Mouse (Mus musculus): ENCODE measurements around the gene Lrrc30. TPM values are rescaled to one million over a fixed set of nuclear protein-coding genes. Genes with fewer than 3 reads are reported as not detected.

Lrrc30 gene
- polyA plus RNA-seq, 1 experiment from 2014 or later = 0.08 TPM

DNA sequence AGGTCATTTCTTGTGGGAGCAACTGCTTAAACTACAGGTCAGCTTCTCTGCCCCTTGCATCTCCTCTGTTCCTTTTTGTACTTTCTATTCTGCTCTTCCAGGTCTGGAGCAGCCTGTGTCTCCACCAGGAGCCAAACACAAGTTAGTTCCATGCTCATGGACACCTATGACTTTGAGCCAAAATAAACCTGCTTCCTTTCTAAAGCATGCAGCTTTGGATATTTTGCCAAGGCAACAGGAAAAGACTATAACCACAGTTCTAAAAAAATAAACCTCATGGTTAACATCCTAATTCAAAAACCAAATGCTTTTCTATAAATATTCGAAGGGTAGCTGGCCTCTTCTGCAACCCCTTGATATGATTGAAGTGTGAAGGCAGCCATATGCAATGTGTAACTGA lies 19.9 kb downstream of the Lrrc30 start:
- no peaks in the 10 kb centered on the region for H3K4me1 ChIP-seq (ENCODE audit: control insufficient read depth, insufficient read depth, low read length)
- H3K4me3 ChIP-seq (ENCODE audit: low read depth, low read length) = no peak overlapping the region
- H3K4me2 ChIP-seq (ENCODE audit: low read depth, severe bottlenecking) = no peak overlapping the region
- H3K27me3 ChIP-seq (ENCODE audit: control insufficient read depth, insufficient read depth, low read length) = no peaks in the 10 kb centered on the region
- DNase-seq (ENCODE audit: low spot score) = no peak
- H3K27ac ChIP-seq (replicated peaks; ENCODE audit: low read depth, low read length) = no peak overlapping the region
- no peaks in the 10 kb centered on the region for H3K36me3 ChIP-seq (ENCODE audit: control insufficient read depth, insufficient read depth, low read length)
- 82% methylated on average over 1 of the region's 1 CpGs for WGBS
- no peak for ATAC-seq (ENCODE audit: insufficient number of reproducible peaks, low FRiP score, low TSS enrichment, low read depth)
- no peak overlapping the region for H3K9ac ChIP-seq (ENCODE audit: low read length)
- H3K9me3 ChIP-seq (ENCODE audit: control insufficient read depth, low read length) = no peaks in the 10 kb centered on the region

DNA sequence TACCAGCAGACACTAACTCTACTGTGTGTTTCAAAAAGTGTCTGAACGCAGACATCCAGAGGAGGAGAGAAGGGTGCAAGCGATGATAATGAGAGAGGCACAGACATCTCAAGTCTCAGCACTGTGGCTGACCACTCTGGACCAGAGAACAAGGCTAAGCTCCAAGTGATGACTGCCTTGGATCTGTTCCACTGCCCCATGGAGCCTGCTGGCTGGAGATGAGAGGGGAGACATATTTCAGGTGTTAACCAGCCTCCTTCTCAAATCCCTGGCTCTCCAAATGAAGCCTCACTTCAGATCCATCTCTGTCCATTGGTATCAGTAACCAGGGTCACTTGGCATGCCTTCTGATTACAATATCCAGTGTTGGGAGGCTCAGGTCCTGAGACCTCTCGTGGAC lies 20.4 kb downstream of the Lrrc30 start:
- H3K27me3 ChIP-seq (ENCODE audit: control insufficient read depth, insufficient read depth, low read length) = no peaks in the 10 kb centered on the region
- ATAC-seq (ENCODE audit: insufficient number of reproducible peaks, low FRiP score, low TSS enrichment, low read depth) = no peak

DNA sequence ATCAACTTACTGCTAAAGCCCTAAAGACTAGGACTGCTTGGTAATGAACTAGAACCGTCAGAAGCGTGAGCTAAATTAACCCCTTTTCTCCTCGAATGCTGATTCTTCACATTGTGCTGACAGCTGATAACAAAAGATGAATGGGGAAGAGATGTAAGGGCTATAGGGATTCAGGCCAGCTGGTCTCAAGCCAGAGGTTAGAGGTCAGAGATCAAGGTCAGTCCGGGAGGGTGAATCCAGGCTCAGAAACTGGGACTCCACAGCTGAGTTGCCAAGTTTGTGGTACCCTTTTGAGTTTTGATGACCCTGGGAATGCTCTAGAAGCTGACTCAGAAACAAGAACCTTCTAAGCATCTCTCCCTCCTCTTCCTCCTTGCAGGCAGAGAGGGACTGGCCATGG lies 28.1 kb downstream of the Lrrc30 start:
- no peak overlapping the region for H3K4me2 ChIP-seq (ENCODE audit: low read depth, severe bottlenecking)

More for the DNA sequence above, 20.4 kb downstream of the Lrrc30 start:
- Histone ChIP-seq H3K4me3 (ENCODE audit: low read depth, low read length) (no peak overlapping the region), H3K36me3 (ENCODE audit: control insufficient read depth, insufficient read depth, low read length) (no peaks in the 10 kb centered on the region), H3K9me3 (ENCODE audit: control insufficient read depth, low read length) (no peaks in the 10 kb centered on the region), H3K27ac (replicated peaks; ENCODE audit: low read depth, low read length) (no peak overlapping the region), H3K9ac (ENCODE audit: low read length) (no peak overlapping the region), H3K4me1 (ENCODE audit: control insufficient read depth, insufficient read depth, low read length) (no peaks in the 10 kb centered on the region), H3K4me2 (ENCODE audit: low read depth, severe bottlenecking) (no peak overlapping the region)
- no peak for DNase-seq (ENCODE audit: low spot score)
- 87% methylated on average over 3 of the region's 3 CpGs for WGBS

GRCm38 (mm10) chr17:67602556-67602955 lies 30.0 kb downstream of the Lrrc30 start:
- Histone ChIP-seq H3K9ac (ENCODE audit: low read length) (no peak overlapping the region), H3K4me2 (ENCODE audit: low read depth, severe bottlenecking) (no peak overlapping the region), H3K4me3 (ENCODE audit: low read depth, low read length) (no peak overlapping the region), H3K9me3 (ENCODE audit: control insufficient read depth, low read length) (no peaks in the 10 kb centered on the region), H3K27me3 (ENCODE audit: control insufficient read depth, insufficient read depth, low read length) (no peaks in the 10 kb centered on the region), H3K4me1 (ENCODE audit: control insufficient read depth, insufficient read depth, low read length) (no peaks in the 10 kb centered on the region), H3K36me3 (ENCODE audit: control insufficient read depth, insufficient read depth, low read length) (no peaks in the 10 kb centered on the region), H3K27ac (replicated peaks; ENCODE audit: low read depth, low read length) (no peak overlapping the region)
- DNase-seq (ENCODE audit: low spot score) (no peak), ATAC-seq (ENCODE audit: insufficient number of reproducible peaks, low FRiP score, low TSS enrichment, low read depth) (no peak)
- 82% methylated on average over 4 of the region's 4 CpGs for WGBS

More for the DNA sequence above, 28.1 kb downstream of the Lrrc30 start:
- Histone ChIP-seq H3K4me1 (ENCODE audit: control insufficient read depth, insufficient read depth, low read length) (no peaks in the 10 kb centered on the region), H3K27ac (replicated peaks; ENCODE audit: low read depth, low read length) (no peak overlapping the region), H3K9ac (ENCODE audit: low read length) (no peak overlapping the region), H3K4me3 (ENCODE audit: low read depth, low read length) (no peak overlapping the region), H3K9me3 (ENCODE audit: control insufficient read depth, low read length) (no peaks in the 10 kb centered on the region), H3K36me3 (ENCODE audit: control insufficient read depth, insufficient read depth, low read length) (no peaks in the 10 kb centered on the region), H3K27me3 (ENCODE audit: control insufficient read depth, insufficient read depth, low read length) (no peaks in the 10 kb centered on the region)
- 64% methylated on average over 4 of the region's 4 CpGs for WGBS
- DNase-seq (ENCODE audit: low spot score) (no peak), ATAC-seq (ENCODE audit: insufficient number of reproducible peaks, low FRiP score, low TSS enrichment, low read depth) (no peak)

DNA sequence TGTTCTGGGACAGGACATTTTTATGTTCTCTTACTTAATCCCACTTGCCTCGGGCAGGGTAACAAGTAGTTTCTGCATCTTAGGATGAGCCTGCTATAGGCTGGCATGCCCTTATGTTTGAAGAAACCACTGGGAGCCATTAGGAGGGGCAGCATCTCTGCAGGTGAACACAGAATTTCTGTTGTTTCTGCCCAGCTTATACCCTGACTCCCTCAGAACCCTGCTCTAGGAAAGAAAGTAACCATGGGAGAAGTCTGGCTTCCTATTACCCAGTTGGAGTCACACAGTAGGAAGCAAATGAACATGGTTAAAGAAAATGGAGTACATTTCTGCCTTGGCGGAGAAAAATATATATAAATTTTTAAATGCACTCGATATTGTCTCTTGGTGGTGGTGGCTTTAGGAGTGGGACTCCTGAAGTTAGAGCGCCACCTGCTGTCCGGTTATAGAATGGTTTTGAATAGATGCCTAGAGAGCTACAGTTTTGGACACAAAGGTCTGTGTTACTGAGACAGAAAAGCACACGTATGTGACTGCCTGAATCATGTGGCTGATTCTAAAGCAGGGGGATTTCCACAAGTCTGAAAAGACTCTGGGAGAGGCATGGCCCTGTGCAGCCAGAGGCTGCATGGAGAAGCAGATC lies 47.5 kb downstream of the Lrrc30 start:
- DNase-seq (ENCODE audit: low spot score) (peak; percentile 90), ATAC-seq (ENCODE audit: insufficient number of reproducible peaks, low FRiP score, low TSS enrichment, low read depth) (no peak)
- no peaks in the 10 kb centered on the region for H3K9me3 ChIP-seq (ENCODE audit: control insufficient read depth, low read length)
- no peaks in the 10 kb centered on the region for H3K27me3 ChIP-seq (ENCODE audit: control insufficient read depth, insufficient read depth, low read length)
- no peak overlapping the region for H3K4me2 ChIP-seq (ENCODE audit: low read depth, severe bottlenecking)
- no peaks in the 10 kb centered on the region for H3K4me1 ChIP-seq (ENCODE audit: control insufficient read depth, insufficient read depth, low read length)
- no peak overlapping the region for H3K4me3 ChIP-seq (ENCODE audit: low read depth, low read length)
- 23% methylated on average over 6 of the region's 6 CpGs for WGBS
- H3K9ac ChIP-seq (ENCODE audit: low read length) = no peak overlapping the region
- no peak overlapping the region for H3K27ac ChIP-seq (replicated peaks; ENCODE audit: low read depth, low read length)
- H3K36me3 ChIP-seq (ENCODE audit: control insufficient read depth, insufficient read depth, low read length) = no peaks in the 10 kb centered on the region

DNA sequence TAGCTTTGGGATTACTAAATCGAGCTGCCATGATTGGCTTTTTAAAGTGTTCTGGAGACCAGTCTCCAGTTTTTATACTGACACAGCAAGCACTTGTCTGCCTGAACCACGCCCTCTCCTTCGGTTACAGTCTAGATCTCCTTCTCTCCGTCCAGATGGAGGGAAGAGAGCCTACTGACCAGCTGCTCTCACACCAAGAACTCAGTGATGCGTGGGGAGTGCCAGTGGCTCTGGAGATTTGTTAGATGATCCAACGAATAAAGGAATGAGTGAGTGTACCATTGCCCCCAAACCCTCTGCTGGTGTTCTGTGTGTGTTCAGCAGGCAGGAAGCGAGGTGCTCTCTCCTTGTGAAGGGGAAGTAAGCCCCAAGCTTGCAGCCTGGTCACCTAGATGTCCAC lies 48.0 kb downstream of the Lrrc30 start:
- no peaks in the 10 kb centered on the region for H3K9me3 ChIP-seq (ENCODE audit: control insufficient read depth, low read length)
- no peak for DNase-seq (ENCODE audit: low spot score)
- no peak overlapping the region for H3K9ac ChIP-seq (ENCODE audit: low read length)
- H3K27me3 ChIP-seq (ENCODE audit: control insufficient read depth, insufficient read depth, low read length) = no peaks in the 10 kb centered on the region
- H3K4me1 ChIP-seq (ENCODE audit: control insufficient read depth, insufficient read depth, low read length) = no peaks in the 10 kb centered on the region
- no peak overlapping the region for H3K4me2 ChIP-seq (ENCODE audit: low read depth, severe bottlenecking)
- no peak for ATAC-seq (ENCODE audit: insufficient number of reproducible peaks, low FRiP score, low TSS enrichment, low read depth)
- no peak overlapping the region for H3K27ac ChIP-seq (replicated peaks; ENCODE audit: low read depth, low read length)
- no peak overlapping the region for H3K4me3 ChIP-seq (ENCODE audit: low read depth, low read length)
- no peaks in the 10 kb centered on the region for H3K36me3 ChIP-seq (ENCODE audit: control insufficient read depth, insufficient read depth, low read length)
- WGBS = 71% methylated on average over 7 of the region's 7 CpGs

DNA sequence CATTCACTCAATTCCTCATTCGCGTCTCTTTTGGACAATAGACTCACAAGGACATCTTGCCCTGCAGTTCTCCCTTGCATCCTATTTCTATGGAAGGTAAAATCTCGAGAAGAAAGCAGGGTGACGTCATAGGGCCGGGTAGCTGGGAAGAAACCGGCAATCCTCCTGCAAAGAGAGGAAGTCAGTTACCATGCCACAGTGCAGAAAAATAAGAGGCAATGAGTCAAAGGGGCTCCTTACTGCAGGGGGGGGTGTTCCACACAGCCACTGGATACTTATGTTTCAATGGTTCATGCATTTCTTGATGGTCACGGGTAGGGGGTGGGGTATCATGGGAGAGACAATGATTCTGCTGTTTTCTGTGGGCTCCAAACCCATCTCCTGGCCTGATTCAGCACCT lies 49.1 kb downstream of the Lrrc30 start:
- DNase-seq (ENCODE audit: low spot score) = no peak
- Histone ChIP-seq H3K4me2 (ENCODE audit: low read depth, severe bottlenecking) (no peak overlapping the region), H3K36me3 (ENCODE audit: control insufficient read depth, insufficient read depth, low read length) (no peaks in the 10 kb centered on the region), H3K9ac (ENCODE audit: low read length) (no peak overlapping the region), H3K27me3 (ENCODE audit: control insufficient read depth, insufficient read depth, low read length) (no peaks in the 10 kb centered on the region), H3K27ac (replicated peaks; ENCODE audit: low read depth, low read length) (no peak overlapping the region), H3K9me3 (ENCODE audit: control insufficient read depth, low read length) (no peaks in the 10 kb centered on the region), H3K4me3 (ENCODE audit: low read depth, low read length) (no peak overlapping the region), H3K4me1 (ENCODE audit: control insufficient read depth, insufficient read depth, low read length) (no peaks in the 10 kb centered on the region)
- no peak for ATAC-seq (ENCODE audit: insufficient number of reproducible peaks, low FRiP score, low TSS enrichment, low read depth)
- WGBS = 85% methylated on average over 7 of the region's 7 CpGs

- DNase-seq (ENCODE audit: low spot score) (no peak), ATAC-seq (ENCODE audit: insufficient number of reproducible peaks, low FRiP score, low TSS enrichment, low read depth) (no peak)
- Histone ChIP-seq H3K4me1 (ENCODE audit: control insufficient read depth, insufficient read depth, low read length) (no peaks in the 10 kb centered on the region), H3K4me2 (ENCODE audit: low read depth, severe bottlenecking) (no peak overlapping the region), H3K27me3 (ENCODE audit: control insufficient read depth, insufficient read depth, low read length) (no peaks in the 10 kb centered on the region), H3K9ac (ENCODE audit: low read length) (no peak overlapping the region), H3K9me3 (ENCODE audit: control insufficient read depth, low read length) (no peaks in the 10 kb centered on the region), H3K27ac (replicated peaks; ENCODE audit: low read depth, low read length) (no peak overlapping the region), H3K4me3 (ENCODE audit: low read depth, low read length) (no peak overlapping the region), H3K36me3 (ENCODE audit: control insufficient read depth, insufficient read depth, low read length) (no peaks in the 10 kb centered on the region)
- WGBS = 78% methylated on average over 4 of the region's 4 CpGs
Measured at GRCm38 (mm10) chr17:67582681-67583356, 49.7 kb downstream of the Lrrc30 start.
